Mouse (Mus musculus): ENCODE data around the gene Scn2b. TPM values are rescaled to one million over a fixed set of nuclear protein-coding genes. Genes with fewer than 3 reads are reported as not detected.

Gene Scn2b
- polyA plus RNA-seq, 1 experiment from 2014 or later: 3.0 TPM

DNA sequence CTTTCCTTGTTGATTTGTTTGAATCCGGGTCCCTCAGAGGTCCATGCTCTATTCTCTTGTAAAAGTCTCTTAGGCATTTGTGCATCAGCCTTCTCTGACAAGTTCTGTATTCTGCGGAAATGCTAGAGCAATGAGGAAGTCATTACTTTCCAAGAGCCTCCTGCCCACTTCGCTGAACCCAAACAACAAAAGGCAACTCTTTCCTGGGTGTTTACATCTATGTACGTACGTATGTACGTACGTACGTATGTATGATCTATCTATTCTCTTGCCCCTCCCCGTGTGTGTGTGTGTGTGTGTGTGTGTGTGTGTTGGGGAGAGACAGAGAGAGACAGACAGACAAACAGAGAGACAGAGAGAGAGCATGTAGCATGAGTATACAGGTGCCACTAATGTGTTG, 763 bp upstream of the Scn2b start:
- Histone ChIP-seq H3K27ac (ENCODE audit: low read depth, low read length) (no peak overlapping the region), H3K4me3 (ENCODE audit: low read depth, low read length) (no peak overlapping the region), H3K36me3 (ENCODE audit: control insufficient read depth, insufficient read depth, low read length) (no peaks in the 10 kb centered on the region), H3K27me3 (replicated peaks; ENCODE audit: control insufficient read depth, insufficient read depth, low read length) (no peaks in the 10 kb centered on the region), H3K9me3 (replicated peaks; ENCODE audit: control insufficient read depth, low read length) (no peaks in the 10 kb centered on the region), H3K9ac (ENCODE audit: low read length) (no peak overlapping the region), H3K4me2 (ENCODE audit: low read length) (no peak overlapping the region), H3K4me1 (ENCODE audit: control insufficient read depth, insufficient read depth, low read length) (peaks cover 10% of the 10 kb centered on the region)
- no peak for DNase-seq (ENCODE audit: low spot score)
- no peak for ATAC-seq
- 73% methylated on average over 9 of the region's 9 CpGs for WGBS

DNA sequence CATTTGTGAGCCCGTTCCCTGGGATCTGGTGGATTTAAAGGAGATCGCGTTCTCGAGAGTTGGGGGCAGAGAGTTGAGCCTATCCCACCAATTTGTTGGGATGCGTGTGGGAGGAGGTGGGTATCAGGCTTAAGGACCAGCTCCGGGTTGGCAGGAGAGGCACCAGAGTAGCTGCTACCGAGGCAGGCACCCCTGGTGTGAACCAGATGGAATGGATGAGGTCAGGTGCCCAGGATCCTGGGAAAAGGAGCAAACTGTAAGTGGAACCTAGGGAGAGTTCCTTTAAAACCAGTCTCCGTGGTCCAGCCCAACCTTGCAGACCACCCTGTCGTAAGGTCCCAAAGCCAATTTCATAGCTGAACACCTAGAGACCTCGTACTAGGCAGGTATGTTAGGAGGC, 970 bp downstream of the Scn2b start:
- Histone ChIP-seq H3K4me2 (ENCODE audit: low read length) (peak overlapping the region; percentile 68), H3K9me3 (replicated peaks; ENCODE audit: control insufficient read depth, low read length) (no peaks in the 10 kb centered on the region), H3K4me3 (ENCODE audit: low read depth, low read length) (peak overlapping the region; percentile 54), H3K9ac (ENCODE audit: low read length) (peak overlapping the region; percentile 85), H3K27me3 (replicated peaks; ENCODE audit: control insufficient read depth, insufficient read depth, low read length) (no peaks in the 10 kb centered on the region), H3K27ac (ENCODE audit: low read depth, low read length) (no peak overlapping the region), H3K4me1 (ENCODE audit: control insufficient read depth, insufficient read depth, low read length) (peaks cover 16% of the 10 kb centered on the region), H3K36me3 (ENCODE audit: control insufficient read depth, insufficient read depth, low read length) (no peaks in the 10 kb centered on the region)
- DNase-seq (ENCODE audit: low spot score): no peak
- ATAC-seq: no peak
- 26% methylated on average over 10 of the region's 10 CpGs for WGBS

- Histone ChIP-seq H3K27ac (ENCODE audit: low read depth, low read length) (no peak overlapping the region), H3K4me1 (ENCODE audit: control insufficient read depth, insufficient read depth, low read length) (peaks cover 16% of the 10 kb centered on the region), H3K27me3 (replicated peaks; ENCODE audit: control insufficient read depth, insufficient read depth, low read length) (no peaks in the 10 kb centered on the region), H3K9me3 (replicated peaks; ENCODE audit: control insufficient read depth, low read length) (no peaks in the 10 kb centered on the region), H3K9ac (ENCODE audit: low read length) (no peak overlapping the region), H3K4me2 (ENCODE audit: low read length) (peak overlapping the region; percentile 68), H3K36me3 (ENCODE audit: control insufficient read depth, insufficient read depth, low read length) (no peaks in the 10 kb centered on the region), H3K4me3 (ENCODE audit: low read depth, low read length) (peak overlapping the region; percentile 54; the same call in 1 of the 2 replicates)
- ATAC-seq (no peak), DNase-seq (ENCODE audit: low spot score) (no peak)
- WGBS: 93% methylated on average over 8 of the region's 8 CpGs
Observed at GRCm38 (mm10) chr9:45119316-45119953, 1.9 kb downstream of the Scn2b start.

DNA sequence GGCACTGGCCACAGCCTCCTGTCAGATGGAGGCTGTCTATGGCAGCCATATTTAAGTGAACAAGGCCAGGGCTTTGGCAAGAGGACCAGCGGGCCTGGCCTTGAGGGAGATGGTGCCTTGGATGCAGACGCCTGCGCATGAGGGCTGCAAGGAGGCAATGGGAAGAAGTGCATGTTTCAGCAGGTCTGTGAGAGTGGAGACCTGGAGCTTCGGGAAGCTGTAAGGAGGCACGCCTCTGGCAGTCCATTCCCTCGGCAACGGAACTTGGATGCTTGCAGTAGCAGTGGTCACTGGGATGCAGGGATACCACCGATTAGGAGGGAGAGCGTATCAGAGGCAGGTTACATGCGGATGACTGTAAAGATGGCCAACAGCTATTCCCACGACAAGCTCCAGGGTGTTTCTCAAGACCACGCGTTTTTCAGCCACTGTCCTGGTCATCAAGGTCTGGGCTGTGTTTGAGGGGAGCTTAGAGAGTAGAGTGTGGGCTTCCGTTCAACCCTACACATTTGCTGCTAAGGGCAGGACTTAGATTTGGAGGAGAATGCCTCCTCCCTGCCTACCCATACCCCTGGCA, 2.5 kb downstream of the Scn2b start:
- no peak for ATAC-seq
- no peak overlapping the region for H3K4me2 ChIP-seq (ENCODE audit: low read length)
- 89% methylated on average over 14 of the region's 14 CpGs for WGBS
- no peaks in the 10 kb centered on the region for H3K9me3 ChIP-seq (replicated peaks; ENCODE audit: control insufficient read depth, low read length)
- no peaks in the 10 kb centered on the region for H3K36me3 ChIP-seq (ENCODE audit: control insufficient read depth, insufficient read depth, low read length)
- no peak overlapping the region for H3K4me3 ChIP-seq (ENCODE audit: low read depth, low read length)
- H3K27ac ChIP-seq (ENCODE audit: low read depth, low read length): no peak overlapping the region
- H3K9ac ChIP-seq (ENCODE audit: low read length): no peak overlapping the region
- H3K27me3 ChIP-seq (replicated peaks; ENCODE audit: control insufficient read depth, insufficient read depth, low read length): no peaks in the 10 kb centered on the region
- peaks cover 16% of the 10 kb centered on the region for H3K4me1 ChIP-seq (ENCODE audit: control insufficient read depth, insufficient read depth, low read length)
- no peak for DNase-seq (ENCODE audit: low spot score)

DNA sequence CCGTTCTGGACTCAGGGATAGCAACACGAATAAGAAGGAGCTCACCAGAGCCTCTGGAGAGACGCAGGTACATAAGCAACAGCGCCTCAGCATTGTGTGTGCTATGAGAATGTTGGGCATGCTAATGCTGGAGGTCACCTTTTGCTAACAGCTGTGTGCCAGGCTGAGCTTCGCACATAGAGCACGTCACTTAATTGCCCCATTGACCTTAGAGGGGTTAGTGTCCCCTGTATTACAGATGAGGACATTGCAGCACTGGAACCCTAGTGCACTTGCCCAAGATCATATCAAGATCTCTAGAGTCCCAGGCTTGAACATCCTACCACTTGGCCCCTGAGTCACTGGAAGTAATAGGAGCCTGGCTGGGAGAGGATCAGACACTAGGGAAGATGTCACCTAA, 3.0 kb downstream of the Scn2b start:
- no peak for ATAC-seq
- Histone ChIP-seq H3K4me2 (ENCODE audit: low read length) (no peak overlapping the region), H3K36me3 (ENCODE audit: control insufficient read depth, insufficient read depth, low read length) (no peaks in the 10 kb centered on the region), H3K9ac (ENCODE audit: low read length) (no peak overlapping the region), H3K27ac (ENCODE audit: low read depth, low read length) (no peak overlapping the region), H3K27me3 (replicated peaks; ENCODE audit: control insufficient read depth, insufficient read depth, low read length) (no peaks in the 10 kb centered on the region), H3K4me3 (ENCODE audit: low read depth, low read length) (no peak overlapping the region), H3K9me3 (replicated peaks; ENCODE audit: control insufficient read depth, low read length) (no peaks in the 10 kb centered on the region), H3K4me1 (ENCODE audit: control insufficient read depth, insufficient read depth, low read length) (peaks cover 16% of the 10 kb centered on the region)
- WGBS: 94% methylated on average over 6 of the region's 6 CpGs
- DNase-seq (ENCODE audit: low spot score): no peak

GRCm38 (mm10) chr9:45121001-45121400, 3.4 kb downstream of the Scn2b start:
- Histone ChIP-seq H3K9ac (ENCODE audit: low read length) (no peak overlapping the region), H3K4me2 (ENCODE audit: low read length) (no peak overlapping the region)
- 61% methylated on average over 6 of the region's 6 CpGs for WGBS

GRCm38 (mm10) chr9:45121769-45122168, 4.2 kb downstream of the Scn2b start:
- H3K9ac ChIP-seq (ENCODE audit: low read length): peak overlapping the region; percentile 38; the same call in 1 of the 2 replicates
- ATAC-seq: peak; percentile 54
- H3K27ac ChIP-seq (ENCODE audit: low read depth, low read length): no peak overlapping the region
- no peaks in the 10 kb centered on the region for H3K27me3 ChIP-seq (replicated peaks; ENCODE audit: control insufficient read depth, insufficient read depth, low read length)
- DNase-seq (ENCODE audit: low spot score): peak; percentile 86
- H3K36me3 ChIP-seq (ENCODE audit: control insufficient read depth, insufficient read depth, low read length): no peaks in the 10 kb centered on the region
- H3K4me1 ChIP-seq (ENCODE audit: control insufficient read depth, insufficient read depth, low read length): peaks cover 16% of the 10 kb centered on the region
- peak overlapping the region; percentile 43 for H3K4me2 ChIP-seq (ENCODE audit: low read length)
- H3K4me3 ChIP-seq (ENCODE audit: low read depth, low read length): no peak overlapping the region
- H3K9me3 ChIP-seq (replicated peaks; ENCODE audit: control insufficient read depth, low read length): no peaks in the 10 kb centered on the region
- 3% methylated on average over 10 of the region's 10 CpGs for WGBS

More at GRCm38 (mm10) chr9:45121001-45121400, 3.4 kb downstream of the Scn2b start:
- DNase-seq (ENCODE audit: low spot score) (no peak), ATAC-seq (no peak)
- Histone ChIP-seq H3K4me1 (ENCODE audit: control insufficient read depth, insufficient read depth, low read length) (peaks cover 16% of the 10 kb centered on the region), H3K27me3 (replicated peaks; ENCODE audit: control insufficient read depth, insufficient read depth, low read length) (no peaks in the 10 kb centered on the region), H3K4me3 (ENCODE audit: low read depth, low read length) (no peak overlapping the region), H3K27ac (ENCODE audit: low read depth, low read length) (no peak overlapping the region), H3K9me3 (replicated peaks; ENCODE audit: control insufficient read depth, low read length) (no peaks in the 10 kb centered on the region), H3K36me3 (ENCODE audit: control insufficient read depth, insufficient read depth, low read length) (no peaks in the 10 kb centered on the region)

GRCm38 (mm10) chr9:45122209-45122761, 4.7 kb downstream of the Scn2b start:
- H3K4me2 ChIP-seq (ENCODE audit: low read length): peak overlapping the region; percentile 43
- 26% methylated on average over 9 of the region's 9 CpGs for WGBS
- no peaks in the 10 kb centered on the region for H3K27me3 ChIP-seq (replicated peaks; ENCODE audit: control insufficient read depth, insufficient read depth, low read length)
- ATAC-seq: peak; percentile 30; the same call in 1 of the 2 replicates
- no peaks in the 10 kb centered on the region for H3K9me3 ChIP-seq (replicated peaks; ENCODE audit: control insufficient read depth, low read length)
- peaks cover 16% of the 10 kb centered on the region for H3K4me1 ChIP-seq (ENCODE audit: control insufficient read depth, insufficient read depth, low read length)
- peak; percentile 38 for DNase-seq (ENCODE audit: low spot score)
- no peaks in the 10 kb centered on the region for H3K36me3 ChIP-seq (ENCODE audit: control insufficient read depth, insufficient read depth, low read length)
- no peak overlapping the region for H3K4me3 ChIP-seq (ENCODE audit: low read depth, low read length)
- H3K9ac ChIP-seq (ENCODE audit: low read length): peak overlapping the region; percentile 38; the same call in 1 of the 2 replicates
- no peak overlapping the region for H3K27ac ChIP-seq (ENCODE audit: low read depth, low read length)

- Histone ChIP-seq H3K27me3 (replicated peaks; ENCODE audit: control insufficient read depth, insufficient read depth, low read length) (no peaks in the 10 kb centered on the region), H3K27ac (ENCODE audit: low read depth, low read length) (no peak overlapping the region), H3K4me1 (ENCODE audit: control insufficient read depth, insufficient read depth, low read length) (peaks cover 6% of the 10 kb centered on the region), H3K4me3 (ENCODE audit: low read depth, low read length) (no peak overlapping the region), H3K36me3 (ENCODE audit: control insufficient read depth, insufficient read depth, low read length) (no peaks in the 10 kb centered on the region), H3K9me3 (replicated peaks; ENCODE audit: control insufficient read depth, low read length) (no peaks in the 10 kb centered on the region), H3K9ac (ENCODE audit: low read length) (no peak overlapping the region), H3K4me2 (ENCODE audit: low read length) (no peak overlapping the region)
- WGBS: 90% methylated on average over 14 of the region's 14 CpGs
- DNase-seq (ENCODE audit: low spot score) (no peak), ATAC-seq (no peak)
Observed at GRCm38 (mm10) chr9:45125211-45125610, 7.6 kb downstream of the Scn2b start.
